Mouse (Mus musculus) cortical plate, adult 2 months (tissue): ENCODE results near the gene Gtf2a1l. TPM values are rescaled to one million over a fixed set of nuclear protein-coding genes. Genes with fewer than 3 reads are reported as not detected.

Experiments used
- H3K27ac ChIP-seq: fragments of 200-500 bp; 2 replicates; pipeline ENCODE4 v1.5.1; 2012; ENCODE audit warnings: low read length, control low read depth, inconsistent platforms; ENCODE audit not compliant: insufficient read depth
- H3K4me1 ChIP-seq: fragments of 200-500 bp; 2 replicates; pipeline ENCODE4 v1.6.1; 2011; ENCODE audit warnings: low read length; ENCODE audit not compliant: control insufficient read depth, insufficient read depth
- H3K4me3 ChIP-seq: fragments of 200-500 bp; 2 replicates; pipeline ENCODE4 v1.5.1; 2011; ENCODE audit warnings: mild to moderate bottlenecking, low read length, control low read depth; ENCODE audit not compliant: insufficient read depth
- CTCF ChIP-seq: fragments of 200-500 bp; IDR thresholded peaks from 2 replicates; pipeline ENCODE4 v1.5.1; 2011; ENCODE audit warnings: mild to moderate bottlenecking, control low read depth, low read length; ENCODE audit not compliant: insufficient read depth; ENCODE audit errors: extremely low read depth
- POLR2A ChIP-seq: fragments of 200-500 bp; IDR thresholded peaks from 2 replicates; pipeline ENCODE4 v1.6.1; 2011; ENCODE audit warnings: mild to moderate bottlenecking, low read length, control low read depth; ENCODE audit not compliant: insufficient read depth; ENCODE audit errors: extremely low read depth
- polyA plus RNA-seq: library from polyadenylated mRNA; depleted of rRNA; stranded (reverse); fragments of >200 nt; gene quantifications from 2 replicates; pipeline ENCODE4 v1.2.3, GENCODE M21; 2012; rRNA removed

The Gtf2a1l gene
- polyA plus RNA-seq, 1 experiment, result 0.40 TPM

GRCm38 (mm10) chr17:88763396-88764135, 95.1 kb downstream of the Gtf2a1l start:
- Histone ChIP-seq H3K4me1 (no peaks in the 10 kb centered on the region), H3K4me3 (no peak overlapping the region), H3K27ac (no peak overlapping the region)
- TF ChIP-seq CTCF (no peak), POLR2A (no peak)

GRCm38 (mm10) chr17:88764136-88764485, 95.7 kb downstream of the Gtf2a1l start:
- Histone ChIP-seq H3K4me3 (no peak overlapping the region), H3K27ac (no peak overlapping the region), H3K4me1 (no peaks in the 10 kb centered on the region)
- no peak for TF ChIP-seq POLR2A
- TF ChIP-seq CTCF, result no peak

Other genes starting within 250 kb of the Gtf2a1l start
- 8.0 and 8.2 TPM in 2 replicates for gene Foxn2, start 227.9 kb upstream of the Gtf2a1l start, polyA plus RNA-seq
- gene Ppp1r21, start 138.5 kb upstream of the Gtf2a1l start, polyA plus RNA-seq, result 82.2 and 86.6 TPM in 2 replicates
- gene Ston1, start 71.0 kb upstream of the Gtf2a1l start, polyA plus RNA-seq, result 3.1 and 4.6 TPM in 2 replicates
- gene Lhcgr, start 123.3 kb downstream of the Gtf2a1l start, polyA plus RNA-seq, result 0.09 and 0.13 TPM in 2 replicates